Comparison of ENCODE assay signal across 9 mouse cellular contexts in genomic region chr10:69858897-69859605, GRCm38 (mm10).
A peak's percentile ranks its signal among the peaks of the same experiment; 100 is the strongest.
DNase-seq lines count a peak whose midpoint lies in the region; ATAC-seq and TF ChIP-seq lines count a peak whose summit lies in the region.
"Had no signal": no experiment of that assay in that cellular context is flagged by ENCODE, and none has a peak within 500 bp of the region (broad histone marks: within the 10 kb centered on the region; RNA-seq: fewer than 3 reads in every experiment).

No protein-coding gene starts in this region.

- peak; percentile 86 for ATAC-seq in hindbrain, embryonic 13.5 days (ENCODE audit: low FRiP score)
- ATAC-seq: Patski had no signal

- H3K27me3 ChIP-seq in cerebellum, adult 2 months (ENCODE audit: control insufficient read depth, insufficient read depth, low read length) = no peaks in the 10 kb centered on the region
- H3K27me3 ChIP-seq in hindbrain, embryonic 13.5 days = no peaks in the 10 kb centered on the region
- H3K27me3 ChIP-seq: Patski had no signal

- no peak for TF ChIP-seq POLR2A in cerebellum, adult 2 months (IDR thresholded peaks at IDR 0.05; ENCODE audit: borderline replicate concordance, insufficient read depth, low read length)

- TF ChIP-seq CTCF in cerebellum, adult 2 months (IDR thresholded peaks at IDR 0.05; ENCODE audit: borderline replicate concordance, insufficient read depth, low read depth, low read length) = no peak

- H3K4me1 ChIP-seq in cerebellum, adult 2 months (ENCODE audit: control insufficient read depth, insufficient read depth, low read length) = peaks cover 31% of the 10 kb centered on the region
- H3K4me1 ChIP-seq in hindbrain, embryonic 13.5 days (replicated peaks) = peaks cover 27% of the 10 kb centered on the region

- H3K4me2 ChIP-seq in hindbrain, embryonic 13.5 days = peak overlapping the region; percentile 10; the same call in 1 of the 2 replicates

- DNase-seq in left cerebral cortex, adult 18-20 months (ENCODE audit: low spot score in 2 of 2) = peak; percentile 35 to 70
- DNase-seq in left cerebral cortex, adult 11 months (ENCODE audit: low spot score) = no peak
- DNase-seq in cerebellum, adult 2 months = peak; percentile 49 to 78
- DNase-seq in right cerebral cortex, adult 2 months (ENCODE audit: low spot score in 2 of 2) = peak; percentile 67 to 73
- no peak for DNase-seq in spleen, adult 18-20 months
- no peak for DNase-seq in kidney, adult 18-20 months
- DNase-seq in testis, postnatal 10 days (ENCODE audit: low spot score) = no peak

- H3K4me3 ChIP-seq in cerebellum, adult 2 months (replicated peaks; ENCODE audit: insufficient read depth, low read depth, low read length) = no peak overlapping the region
- H3K4me3 ChIP-seq in hindbrain, embryonic 13.5 days = no peak overlapping the region

- peak overlapping the region; percentile 79 for H3K27ac ChIP-seq in cerebellum, adult 2 months (ENCODE audit: insufficient read depth, low read length)
- peak overlapping the region; percentile 91 for H3K27ac ChIP-seq in hindbrain, embryonic 13.5 days

- peaks cover 17% of the 10 kb centered on the region for H3K36me3 ChIP-seq in hindbrain, embryonic 13.5 days

- no peaks in the 10 kb centered on the region for H3K9me3 ChIP-seq in hindbrain, embryonic 13.5 days

- 12% methylated on average over 4 of the region's 4 CpGs for WGBS in cerebellum, adult 2 months
- 11% methylated on average over 4 of the region's 4 CpGs for WGBS in hindbrain, embryonic 13.5 days

- 0 out of 2 replicates have a peak overlapping the region, but pooled peaks have one; percentile 24 for H3K9ac ChIP-seq in hindbrain, embryonic 13.5 days

Comparison
In these comparisons a context has a peak if more than half of its experiments do, and no peak if none do; other contexts are left out.
1. DNase-seq: peak in left cerebral cortex, adult 18-20 months (2 of 2), cerebellum, adult 2 months (2 of 2) and right cerebral cortex, adult 2 months (2 of 2); none in left cerebral cortex, adult 11 months (single experiment), spleen, adult 18-20 months (0 of 2), kidney, adult 18-20 months (single experiment) and testis, postnatal 10 days (single experiment).